Mouse (Mus musculus): ENCODE results near the gene Psma7. TPM values are rescaled to one million over a fixed set of nuclear protein-coding genes. Genes with fewer than 3 reads are reported as not detected.

Psma7 gene
- polyA plus RNA-seq, 1 experiment from 2014 or later: 794 TPM

GRCm38 (mm10) chr2:180034753-180035152 is 7.5 kb downstream of the Psma7 start:
- no peak overlapping the region for H3K4me3 ChIP-seq
- DNase-seq (ENCODE audit: low spot score): no peak
- 81% methylated on average over 5 of the region's 5 CpGs for WGBS
- peaks cover 3% of the 10 kb centered on the region; the same call in 1 of the 2 replicates for H3K4me1 ChIP-seq (replicated peaks)
- H3K9me3 ChIP-seq: no peaks in the 10 kb centered on the region
- H3K36me3 ChIP-seq: peaks cover 100% of the 10 kb centered on the region
- H3K27me3 ChIP-seq (ENCODE audit: insufficient read depth, poor library complexity, severe bottlenecking): no peaks in the 10 kb centered on the region
- H3K27ac ChIP-seq: no peak overlapping the region

- 72% methylated on average over 3 of the region's 3 CpGs for WGBS
- Histone ChIP-seq H3K9me3 (no peaks in the 10 kb centered on the region), H3K4me3 (no peak overlapping the region), H3K27ac (no peak overlapping the region), H3K27me3 (ENCODE audit: insufficient read depth, poor library complexity, severe bottlenecking) (no peaks in the 10 kb centered on the region), H3K36me3 (peaks cover 100% of the 10 kb centered on the region), H3K4me1 (replicated peaks) (peaks cover 1% of the 10 kb centered on the region)
- DNase-seq (ENCODE audit: low spot score): no peak
Observed at GRCm38 (mm10) chr2:180033956-180034355, 8.3 kb downstream of the Psma7 start.

GRCm38 (mm10) chr2:180032925-180033324 is 9.3 kb downstream of the Psma7 start:
- Histone ChIP-seq H3K4me1 (replicated peaks) (peaks cover 12% of the 10 kb centered on the region), H3K27ac (no peak overlapping the region), H3K4me3 (no peak overlapping the region), H3K36me3 (peaks cover 100% of the 10 kb centered on the region), H3K27me3 (ENCODE audit: insufficient read depth, poor library complexity, severe bottlenecking) (no peaks in the 10 kb centered on the region), H3K9me3 (no peaks in the 10 kb centered on the region)
- 96% methylated on average over 3 of the region's 3 CpGs for WGBS
- DNase-seq (ENCODE audit: low spot score): no peak

GRCm38 (mm10) chr2:180031270-180031669 is 11.0 kb downstream of the Psma7 start:
- 90% methylated on average over 6 of the region's 6 CpGs for WGBS
- H3K9me3 ChIP-seq: no peaks in the 10 kb centered on the region
- peaks cover 98% of the 10 kb centered on the region for H3K36me3 ChIP-seq

GRCm38 (mm10) chr2:180027768-180028167 is 14.5 kb downstream of the Psma7 start:
- Histone ChIP-seq H3K4me3 (peak overlapping the region; percentile 99), H3K27me3 (ENCODE audit: insufficient read depth, poor library complexity, severe bottlenecking) (peaks cover 11% of the 10 kb centered on the region), H3K27ac (no peak overlapping the region), H3K4me1 (replicated peaks) (peaks cover 45% of the 10 kb centered on the region), H3K36me3 (peaks cover 63% of the 10 kb centered on the region), H3K9me3 (no peaks in the 10 kb centered on the region)
- 88% methylated on average over 9 of the region's 9 CpGs for WGBS
- DNase-seq (ENCODE audit: low spot score): no peak

More at GRCm38 (mm10) chr2:180031270-180031669, 11.0 kb downstream of the Psma7 start:
- H3K27ac ChIP-seq: no peak overlapping the region
- no peak for DNase-seq (ENCODE audit: low spot score)
- no peak overlapping the region for H3K4me3 ChIP-seq
- peaks cover 28% of the 10 kb centered on the region for H3K4me1 ChIP-seq (replicated peaks)
- H3K27me3 ChIP-seq (ENCODE audit: insufficient read depth, poor library complexity, severe bottlenecking): no peaks in the 10 kb centered on the region

GRCm38 (mm10) chr2:180025861-180026200 is 16.4 kb downstream of the Psma7 start:
- peaks cover 45% of the 10 kb centered on the region for H3K4me1 ChIP-seq (replicated peaks)
- peak overlapping the region; percentile 99 for H3K4me3 ChIP-seq
- H3K27ac ChIP-seq: peak overlapping the region; percentile 98
- 12% methylated on average over 6 of the region's 6 CpGs for WGBS
- H3K27me3 ChIP-seq (ENCODE audit: insufficient read depth, poor library complexity, severe bottlenecking): peaks cover 26% of the 10 kb centered on the region
- peaks cover 44% of the 10 kb centered on the region for H3K36me3 ChIP-seq
- no peak for DNase-seq (ENCODE audit: low spot score)
- H3K9me3 ChIP-seq: no peaks in the 10 kb centered on the region

GRCm38 (mm10) chr2:180025135-180025860 is 16.9 kb downstream of the Psma7 start:
- Histone ChIP-seq H3K4me3 (peak overlapping the region; percentile 99), H3K27ac (peak overlapping the region; percentile 98), H3K4me1 (replicated peaks) (peaks cover 45% of the 10 kb centered on the region), H3K9me3 (no peaks in the 10 kb centered on the region), H3K27me3 (ENCODE audit: insufficient read depth, poor library complexity, severe bottlenecking) (peaks cover 28% of the 10 kb centered on the region), H3K36me3 (peaks cover 38% of the 10 kb centered on the region)
- peak; percentile 52 for DNase-seq (ENCODE audit: low spot score)
- WGBS: under 1% methylated on average over 84 of the region's 84 CpGs

- Histone ChIP-seq H3K4me1 (replicated peaks) (peaks cover 45% of the 10 kb centered on the region), H3K27me3 (ENCODE audit: insufficient read depth, poor library complexity, severe bottlenecking) (peaks cover 33% of the 10 kb centered on the region), H3K4me3 (peak within 1 kb of the TSS; percentile 99), H3K27ac (peak within 1 kb of the TSS; percentile 98), H3K9me3 (no peaks in the 10 kb centered on the region), H3K36me3 (peaks cover 31% of the 10 kb centered on the region)
- peak; percentile 99 for DNase-seq (ENCODE audit: low spot score)
- WGBS: under 1% methylated on average over 78 of the region's 80 CpGs
Observed at GRCm38 (mm10) chr2:180024401-180025098, 17.7 kb downstream of the Psma7 start, which contains the start of gene Lsm14b. Lsm14b (plus strand) TSS chr2:180024987.

GRCm38 (mm10) chr2:180022751-180023150 is 19.5 kb downstream of the Psma7 start:
- H3K36me3 ChIP-seq: peaks cover 13% of the 10 kb centered on the region
- no peaks in the 10 kb centered on the region for H3K9me3 ChIP-seq
- H3K27me3 ChIP-seq (ENCODE audit: insufficient read depth, poor library complexity, severe bottlenecking): peaks cover 33% of the 10 kb centered on the region
- peaks cover 32% of the 10 kb centered on the region for H3K4me1 ChIP-seq (replicated peaks)
- no peak for DNase-seq (ENCODE audit: low spot score)
- no peak overlapping the region for H3K4me3 ChIP-seq
- no peak overlapping the region for H3K27ac ChIP-seq
- WGBS: 57% methylated on average over 6 of the region's 6 CpGs

- peaks cover 33% of the 10 kb centered on the region for H3K27me3 ChIP-seq (ENCODE audit: insufficient read depth, poor library complexity, severe bottlenecking)
- no peak for DNase-seq (ENCODE audit: low spot score)
- H3K36me3 ChIP-seq: no peaks in the 10 kb centered on the region
- no peak overlapping the region for H3K4me3 ChIP-seq
- 85% methylated on average over 8 of the region's 8 CpGs for WGBS
- H3K4me1 ChIP-seq (replicated peaks): peaks cover 19% of the 10 kb centered on the region
- H3K27ac ChIP-seq: no peak overlapping the region
- H3K9me3 ChIP-seq: no peaks in the 10 kb centered on the region
Observed at GRCm38 (mm10) chr2:180020919-180021318, 21.3 kb downstream of the Psma7 start.

- Histone ChIP-seq H3K36me3 (no peaks in the 10 kb centered on the region), H3K9me3 (no peaks in the 10 kb centered on the region), H3K27ac (no peak overlapping the region), H3K4me1 (replicated peaks) (peaks cover 17% of the 10 kb centered on the region), H3K4me3 (no peak overlapping the region), H3K27me3 (ENCODE audit: insufficient read depth, poor library complexity, severe bottlenecking) (peaks cover 33% of the 10 kb centered on the region)
- WGBS: 74% methylated on average over 7 of the region's 7 CpGs
- DNase-seq (ENCODE audit: low spot score): no peak
Observed at GRCm38 (mm10) chr2:180020091-180020661, 22.1 kb downstream of the Psma7 start.

GRCm38 (mm10) chr2:180018573-180018972 is 23.7 kb downstream of the Psma7 start:
- Histone ChIP-seq H3K4me3 (no peak overlapping the region), H3K27ac (no peak overlapping the region), H3K9me3 (no peaks in the 10 kb centered on the region), H3K36me3 (no peaks in the 10 kb centered on the region), H3K4me1 (replicated peaks) (peaks cover 5% of the 10 kb centered on the region; the same call in 1 of the 2 replicates), H3K27me3 (ENCODE audit: insufficient read depth, poor library complexity, severe bottlenecking) (peaks cover 30% of the 10 kb centered on the region)
- no peak for DNase-seq (ENCODE audit: low spot score)
- 90% methylated on average over 9 of the region's 9 CpGs for WGBS

- H3K9me3 ChIP-seq: no peaks in the 10 kb centered on the region
- no peak overlapping the region for H3K27ac ChIP-seq
- H3K27me3 ChIP-seq (ENCODE audit: insufficient read depth, poor library complexity, severe bottlenecking): peaks cover 21% of the 10 kb centered on the region
- DNase-seq (ENCODE audit: low spot score): no peak
- H3K36me3 ChIP-seq: no peaks in the 10 kb centered on the region
- 74% methylated on average over 4 of the region's 4 CpGs for WGBS
- H3K4me1 ChIP-seq (replicated peaks): peaks cover 5% of the 10 kb centered on the region; the same call in 1 of the 2 replicates
- no peak overlapping the region for H3K4me3 ChIP-seq
Observed at GRCm38 (mm10) chr2:180017632-180018031, 24.6 kb downstream of the Psma7 start.

Data from hindbrain, embryonic 10.5 days (tissue).